Mouse (Mus musculus): Measurements from ENCODE around the gene Gm11020. TPM values are rescaled to one million over a fixed set of nuclear protein-coding genes. Genes with fewer than 3 reads are reported as not detected.

Gm11020 gene
- polyA plus RNA-seq, 1 experiment from 2014 or later = not detected

DNA sequence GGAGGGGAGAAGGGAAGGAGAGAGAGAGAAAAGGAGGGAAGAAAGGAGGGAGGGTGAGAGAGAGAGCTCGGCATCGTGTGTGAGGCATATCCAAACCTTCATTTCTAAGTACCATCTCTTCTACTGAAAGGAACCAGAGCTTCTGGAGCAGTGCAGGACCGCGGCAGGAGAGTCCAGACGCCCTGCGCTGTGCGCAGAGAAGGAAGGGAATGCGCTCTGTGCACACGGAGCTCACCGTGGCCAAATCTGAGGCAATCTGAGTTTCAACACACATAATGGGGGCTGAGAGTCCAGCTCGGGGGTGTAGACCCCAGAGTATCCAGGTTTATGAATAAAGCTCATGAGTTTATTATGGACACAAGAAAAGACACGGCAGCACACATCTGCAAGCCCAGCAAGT, 48.2 kb downstream of the Gm11020 start:
- Histone ChIP-seq H3K27ac (replicated peaks) (no peak overlapping the region), H3K4me1 (peaks cover 32% of the 10 kb centered on the region), H3K9me3 (no peaks in the 10 kb centered on the region), H3K27me3 (replicated peaks) (no peaks in the 10 kb centered on the region), H3K9ac (no peak overlapping the region), H3K4me2 (no peak overlapping the region), H3K36me3 (peaks cover 4% of the 10 kb centered on the region; the same call in 1 of the 2 replicates), H3K4me3 (no peak overlapping the region)
- ATAC-seq (ENCODE audit: extremely low read depth, insufficient number of reproducible peaks, low FRiP score, low TSS enrichment) = no peak
- 75% methylated on average over 12 of the region's 12 CpGs for WGBS

DNA sequence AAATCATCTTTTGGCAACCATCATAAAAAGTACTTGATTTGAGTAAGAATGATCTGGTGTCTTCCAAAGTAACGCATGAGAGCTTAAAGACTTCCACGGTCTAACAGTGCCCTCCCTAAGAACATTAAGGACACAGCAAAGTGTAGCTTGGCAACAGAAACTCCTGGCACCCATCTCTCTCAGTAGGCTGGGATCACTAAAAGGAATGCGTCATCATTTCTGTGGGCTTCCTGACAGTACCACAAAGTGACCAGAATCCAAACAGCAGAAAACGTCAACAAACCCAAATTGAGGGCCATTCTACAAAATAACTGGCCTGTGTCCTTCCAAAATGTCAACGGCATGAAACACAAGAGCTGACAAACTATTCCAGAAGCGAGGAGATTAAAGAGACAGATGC, 48.7 kb downstream of the Gm11020 start:
- Histone ChIP-seq H3K27ac (replicated peaks) (no peak overlapping the region), H3K4me1 (peaks cover 37% of the 10 kb centered on the region), H3K36me3 (peaks cover 4% of the 10 kb centered on the region; the same call in 1 of the 2 replicates), H3K4me2 (no peak overlapping the region), H3K9me3 (no peaks in the 10 kb centered on the region), H3K27me3 (replicated peaks) (no peaks in the 10 kb centered on the region), H3K9ac (no peak overlapping the region), H3K4me3 (no peak overlapping the region)
- no peak for ATAC-seq (ENCODE audit: extremely low read depth, insufficient number of reproducible peaks, low FRiP score, low TSS enrichment)
- 69% methylated on average over 6 of the region's 6 CpGs for WGBS

DNA sequence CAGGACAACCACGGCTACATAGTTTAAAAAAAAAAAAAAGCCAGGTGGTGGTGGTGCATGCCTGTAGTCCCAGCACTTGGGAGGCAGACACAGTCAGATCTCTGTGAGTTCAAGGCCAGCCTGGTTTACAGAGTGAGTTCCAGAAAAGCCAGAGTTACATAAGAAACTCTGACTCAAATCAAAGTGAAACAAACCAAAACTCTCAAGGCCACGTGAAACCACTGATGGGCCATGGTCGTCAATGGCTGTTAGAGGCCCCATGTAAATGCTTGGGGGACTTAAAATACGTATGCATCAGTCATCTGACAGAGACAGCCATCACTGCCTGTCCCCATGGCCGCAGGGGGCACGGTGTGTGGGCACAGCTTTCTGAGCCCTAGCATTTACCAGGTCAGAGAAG, 49.8 kb downstream of the Gm11020 start:
- Histone ChIP-seq H3K36me3 (peaks cover 4% of the 10 kb centered on the region; the same call in 1 of the 2 replicates), H3K4me3 (no peak overlapping the region)

More for the DNA sequence above, 49.8 kb downstream of the Gm11020 start:
- no peaks in the 10 kb centered on the region for H3K27me3 ChIP-seq (replicated peaks)
- no peak overlapping the region for H3K27ac ChIP-seq (replicated peaks)
- no peak for ATAC-seq (ENCODE audit: extremely low read depth, insufficient number of reproducible peaks, low FRiP score, low TSS enrichment)
- H3K4me2 ChIP-seq = no peak overlapping the region
- 83% methylated on average over 6 of the region's 6 CpGs for WGBS
- peaks cover 47% of the 10 kb centered on the region for H3K4me1 ChIP-seq
- H3K9ac ChIP-seq = no peak overlapping the region
- no peaks in the 10 kb centered on the region for H3K9me3 ChIP-seq

Other genes starting within 250 kb of the Gm11020 start
- 47.9 and 49.9 TPM in 2 replicates for gene Cdh5, start 219.9 kb upstream of the Gm11020 start, polyA plus RNA-seq (2015; fragmentation: Nextera tagmentation; extraction: Ambion mirVana)
- gene Bean1, start 151.1 kb upstream of the Gm11020 start, polyA plus RNA-seq (2015; fragmentation: Nextera tagmentation; extraction: Ambion mirVana) = 0.55 and 0.65 TPM in 2 replicates
- 10.3 and 10.8 TPM in 2 replicates for gene Tk2, start 73.0 kb upstream of the Gm11020 start, polyA plus RNA-seq (2015; fragmentation: Nextera tagmentation; extraction: Ambion mirVana)
- gene Cklf, start 70.7 kb upstream of the Gm11020 start, polyA plus RNA-seq (2015; fragmentation: Nextera tagmentation; extraction: Ambion mirVana) = 25.6 and 35.1 TPM in 2 replicates
- gene Cmtm2a, start 28.4 kb upstream of the Gm11020 start, polyA plus RNA-seq (2015; fragmentation: Nextera tagmentation; extraction: Ambion mirVana) = not detected in 2 replicates
- not detected in 2 replicates for gene Gm45711, start 11.5 kb upstream of the Gm11020 start, polyA plus RNA-seq (2015; fragmentation: Nextera tagmentation; extraction: Ambion mirVana)
- not detected in 2 replicates for gene Cmtm1, start 11.4 kb upstream of the Gm11020 start, polyA plus RNA-seq (2015; fragmentation: Nextera tagmentation; extraction: Ambion mirVana)
- not detected in 2 replicates for gene Cmtm2b, start 663 bp downstream of the Gm11020 start, polyA plus RNA-seq (2015; fragmentation: Nextera tagmentation; extraction: Ambion mirVana)
- 95.9 and 100 TPM in 2 replicates for gene Cmtm3, start 17.8 kb downstream of the Gm11020 start, polyA plus RNA-seq (2015; fragmentation: Nextera tagmentation; extraction: Ambion mirVana)
- gene Cmtm4, start 74.2 kb downstream of the Gm11020 start, polyA plus RNA-seq (2015; fragmentation: Nextera tagmentation; extraction: Ambion mirVana) = 1.2 and 1.6 TPM in 2 replicates
- gene Dync1li2, start 121.5 kb downstream of the Gm11020 start, polyA plus RNA-seq (2015; fragmentation: Nextera tagmentation; extraction: Ambion mirVana) = 45.0 and 51.1 TPM in 2 replicates
- gene Terb1, start 188.3 kb downstream of the Gm11020 start, polyA plus RNA-seq (2015; fragmentation: Nextera tagmentation; extraction: Ambion mirVana) = 0.05 and 0.15 TPM in 2 replicates
- gene Nae1, start 213.1 kb downstream of the Gm11020 start, polyA plus RNA-seq (2015; fragmentation: Nextera tagmentation; extraction: Ambion mirVana) = 71.5 and 73.8 TPM in 2 replicates
- gene Car7, start 213.1 kb downstream of the Gm11020 start, polyA plus RNA-seq (2015; fragmentation: Nextera tagmentation; extraction: Ambion mirVana) = 0.80 and 1.4 TPM in 2 replicates

All from heart, embryonic 13.5 days (tissue).